Mouse (Mus musculus) myocyte (in vitro differentiated cells): ENCODE results near the gene Olfr750. TPM values are rescaled to one million over a fixed set of nuclear protein-coding genes. Genes with fewer than 3 reads are reported as not detected.

Source experiments
- H3K27me3 ChIP-seq: one replicate; pipeline ENCODE4 v1.6.1; 2011; ENCODE audit not compliant: control insufficient read depth, insufficient read depth, insufficient read length
- H3K36me3 ChIP-seq: one replicate; pipeline ENCODE4 v1.6.1; 2011; ENCODE audit not compliant: control insufficient read depth, insufficient read depth
- H3K4me2 ChIP-seq: one replicate; pipeline ENCODE4 v1.6.1; 2011; ENCODE audit warnings: low read depth, control low read depth
- H3K4me3 ChIP-seq: one replicate; pipeline ENCODE4 v1.5.1; 2011; ENCODE audit warnings: mild to moderate bottlenecking, control low read depth, moderate library complexity
- H3K79me2 ChIP-seq: one replicate; pipeline ENCODE4 v1.6.1; 2011; ENCODE audit not compliant: control insufficient read depth, insufficient read depth
- H3ac ChIP-seq: one replicate; pipeline ENCODE4 v1.6.1; 2011; ENCODE audit not compliant: control insufficient read depth, insufficient read length
- CEBPB ChIP-seq: IDR thresholded peaks from 2 replicates; pipeline ENCODE4 v1.6.1; 2011; ENCODE audit warnings: mild to moderate bottlenecking, moderate library complexity; ENCODE audit not compliant: poor library complexity, insufficient read depth, severe bottlenecking
- E2F4 ChIP-seq: IDR thresholded peaks from one replicate; pipeline ENCODE4 v1.6.1; 2011; ENCODE audit warnings: mild to moderate bottlenecking, control low read depth, moderate library complexity; ENCODE audit not compliant: insufficient read depth
- MAX ChIP-seq: IDR thresholded peaks from one replicate; pipeline ENCODE4 v1.6.1; 2011; ENCODE audit warnings: low read depth, mild to moderate bottlenecking, control low read depth
- MYOD1 ChIP-seq, 3 experiments: IDR thresholded peaks; one replicate each; pipeline ENCODE4 v1.6.1; 2011; ENCODE audit warnings: control low read depth in 2 of 3, low read depth in 2 of 3, mild to moderate bottlenecking in 2 of 3, moderate library complexity in 1 of 3; ENCODE audit not compliant: insufficient read length in 2 of 3, control insufficient read depth in 1 of 3
- MYOG ChIP-seq, 3 experiments: IDR thresholded peaks; one replicate each; pipeline ENCODE4 v1.6.1; 2011; ENCODE audit warnings: control low read depth in 2 of 3, low read depth in 2 of 3, mild to moderate bottlenecking in 2 of 3; ENCODE audit not compliant: insufficient read length in 2 of 3, control insufficient read depth in 1 of 3, insufficient read depth in 1 of 3
- POLR2A ChIP-seq: IDR thresholded peaks from one replicate; pipeline ENCODE4 v1.6.1; 2011; ENCODE audit warnings: low read depth, mild to moderate bottlenecking, control low read depth, moderate library complexity; ENCODE audit not compliant: insufficient read length
- POLR2AphosphoS2 ChIP-seq: IDR thresholded peaks from one replicate; pipeline ENCODE4 v1.6.1; 2011; ENCODE audit warnings: low read depth, control low read depth; ENCODE audit not compliant: insufficient read length
- REST ChIP-seq: IDR thresholded peaks from one replicate; pipeline ENCODE4 v1.6.1; 2011; ENCODE audit warnings: mild to moderate bottlenecking, control low read depth, moderate library complexity; ENCODE audit not compliant: insufficient read depth, insufficient read length
- SRF ChIP-seq: IDR thresholded peaks from one replicate; pipeline ENCODE4 v1.6.1; 2011; ENCODE audit warnings: low read depth; ENCODE audit not compliant: control insufficient read depth, insufficient read length
- TCF12 ChIP-seq: IDR thresholded peaks from one replicate; pipeline ENCODE4 v1.6.1; 2011; ENCODE audit warnings: mild to moderate bottlenecking, control low read depth; ENCODE audit not compliant: poor library complexity, insufficient read depth, severe bottlenecking
- TCF3 ChIP-seq: IDR thresholded peaks from one replicate; pipeline ENCODE4 v1.6.1; 2011; ENCODE audit warnings: low read depth, control low read depth; ENCODE audit not compliant: insufficient read length
- USF1 ChIP-seq: IDR thresholded peaks from one replicate; pipeline ENCODE4 v1.6.1; 2011; ENCODE audit warnings: low read depth, mild to moderate bottlenecking, control low read depth, moderate library complexity
- polyA plus RNA-seq: library from polyadenylated mRNA; unstranded; fragments of >200 nt; fragmentation: generic; extraction: Trizol; gene quantifications from one replicate; pipeline ENCODE4 v1.2.1, GENCODE M21; 2012; ENCODE audit warnings: missing spikeins

The Olfr750 gene
- polyA plus RNA-seq, 1 experiment = not detected

DNA sequence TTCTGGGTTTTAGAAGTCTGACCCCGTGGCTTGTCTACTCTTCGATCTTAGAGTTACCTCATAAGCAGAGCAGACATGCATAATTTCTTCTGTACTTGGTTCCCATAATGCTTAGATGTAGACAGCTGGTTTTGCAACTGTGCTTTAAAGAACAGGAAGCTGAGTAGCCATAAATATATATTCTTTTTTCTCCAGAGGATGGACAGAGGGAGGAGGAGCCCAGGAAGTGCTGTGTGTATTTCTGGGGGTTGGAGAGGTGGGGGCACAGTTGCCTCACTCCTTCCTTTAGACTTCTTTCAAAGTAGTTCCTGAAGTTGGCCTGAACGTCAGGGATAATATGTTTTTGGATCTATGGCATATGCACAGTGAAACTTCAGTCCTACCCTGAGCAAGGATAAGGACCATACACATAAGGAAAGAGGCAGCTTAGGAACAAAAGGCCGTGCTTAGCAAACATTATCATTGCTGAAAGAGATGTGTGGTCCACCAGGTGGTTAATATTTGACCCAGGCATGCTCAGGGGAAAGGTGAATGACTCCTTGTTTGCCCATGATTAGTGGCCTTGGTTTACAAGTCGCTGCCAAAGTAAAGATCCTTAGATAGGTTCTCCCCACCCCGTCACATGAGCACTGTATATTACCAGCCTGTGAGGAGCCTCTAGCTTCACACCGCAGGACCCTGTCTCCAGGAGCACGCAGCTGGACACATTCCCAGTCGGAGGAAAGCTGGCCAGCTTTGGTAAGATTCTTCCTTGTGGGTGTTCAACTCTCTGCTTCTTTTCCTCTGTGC lies 21.7 kb upstream of the Olfr750 start:
- TF ChIP-seq POLR2AphosphoS2 (no peak), TCF12 (no peak), E2F4 (no peak), MYOG (IDR thresholded peaks at IDR 0.05; ENCODE audit: control insufficient read depth in 1 of 3, insufficient read depth in 1 of 3, insufficient read length in 2 of 3, low read depth in 2 of 3) (no peak), TCF3 (no peak), MAX (no peak), MYOD1 (IDR thresholded peaks at IDR 0.05; ENCODE audit: control insufficient read depth in 1 of 3, insufficient read length in 2 of 3, low read depth in 2 of 3) (no peak)
- no peak overlapping the region for H3K4me3 ChIP-seq
- H3ac ChIP-seq = no peak overlapping the region

DNA sequence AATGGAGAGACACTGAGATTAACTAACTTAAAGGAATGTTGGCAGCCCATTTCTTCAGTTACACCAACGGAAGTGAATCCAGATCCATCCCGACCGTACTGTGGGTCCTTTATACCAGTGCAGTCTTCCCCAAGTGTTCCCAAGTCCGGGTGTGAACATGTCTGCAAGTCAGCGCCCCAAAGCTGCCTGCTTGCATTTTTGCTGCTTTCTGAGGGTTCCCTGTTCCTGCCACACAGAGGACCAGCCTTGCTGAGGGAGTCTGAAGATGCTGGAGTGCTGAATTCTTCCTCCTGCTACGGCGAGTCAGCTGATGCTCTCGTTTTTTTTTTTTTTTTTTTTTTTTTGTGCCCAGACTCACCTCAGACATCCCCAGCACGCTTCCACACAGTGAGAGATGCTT lies 20.7 kb upstream of the Olfr750 start:
- Histone ChIP-seq H3K27me3 (no peaks in the 10 kb centered on the region), H3ac (no peak overlapping the region), H3K36me3 (no peaks in the 10 kb centered on the region), H3K4me3 (no peak overlapping the region), H3K79me2 (no peaks in the 10 kb centered on the region), H3K4me2 (no peak overlapping the region)
- TF ChIP-seq POLR2A (no peak), SRF (no peak), CEBPB (no peak), MYOG (IDR thresholded peaks at IDR 0.05; ENCODE audit: control insufficient read depth in 1 of 3, insufficient read depth in 1 of 3, insufficient read length in 2 of 3, low read depth in 2 of 3) (no peak), TCF3 (no peak), E2F4 (no peak), MAX (no peak), MYOD1 (IDR thresholded peaks at IDR 0.05; ENCODE audit: control insufficient read depth in 1 of 3, insufficient read length in 2 of 3, low read depth in 2 of 3) (no peak), TCF12 (no peak), USF1 (no peak), REST (no peak), POLR2AphosphoS2 (no peak)

More for the DNA sequence above, 21.7 kb upstream of the Olfr750 start:
- Histone ChIP-seq H3K36me3 (no peaks in the 10 kb centered on the region), H3K79me2 (no peaks in the 10 kb centered on the region), H3K27me3 (no peaks in the 10 kb centered on the region), H3K4me2 (no peak overlapping the region)

DNA sequence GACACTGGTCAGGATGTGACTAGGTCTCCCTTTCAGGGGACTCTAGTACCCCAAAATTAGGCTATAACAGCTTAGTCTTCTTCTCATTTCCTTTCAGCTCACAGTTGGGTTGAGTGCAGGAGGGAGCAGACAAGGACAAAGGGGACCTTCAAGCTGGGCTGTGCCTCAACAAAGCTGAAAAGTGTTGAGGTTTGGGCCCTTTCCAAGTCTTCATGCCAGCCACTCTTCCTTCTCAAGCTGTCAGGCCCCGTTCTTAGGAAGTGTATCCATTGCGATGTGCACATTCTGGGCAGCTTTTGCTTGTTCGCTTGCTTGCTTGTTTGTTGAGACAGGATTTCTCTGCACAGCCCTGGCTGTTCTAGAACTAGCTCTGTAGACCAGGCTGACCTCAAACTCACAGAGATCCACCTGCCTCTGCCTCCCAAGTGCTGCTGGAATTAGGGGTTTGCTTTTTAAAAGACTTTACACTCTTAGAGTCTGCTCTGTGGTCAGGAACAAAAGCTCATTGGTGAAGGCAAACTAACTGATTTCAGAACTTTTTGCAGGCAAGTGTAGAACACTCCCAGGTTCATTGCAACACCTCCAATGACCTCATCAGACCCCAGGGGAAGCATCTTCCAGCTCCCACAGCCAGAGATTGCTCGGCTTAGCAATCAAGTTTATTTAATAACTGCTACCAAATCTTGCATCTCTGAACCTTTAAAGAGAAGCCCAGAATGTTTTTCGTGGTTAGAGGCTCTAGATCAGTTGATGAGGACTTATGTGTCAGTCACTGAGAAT lies 20.1 kb upstream of the Olfr750 start:
- TF ChIP-seq USF1 (no peak), E2F4 (no peak), CEBPB (no peak), REST (no peak), SRF (no peak), MYOD1 (IDR thresholded peaks at IDR 0.05; ENCODE audit: control insufficient read depth in 1 of 3, insufficient read length in 2 of 3, low read depth in 2 of 3) (no peak), MAX (no peak), POLR2AphosphoS2 (no peak), TCF12 (no peak), MYOG (IDR thresholded peaks at IDR 0.05; ENCODE audit: control insufficient read depth in 1 of 3, insufficient read depth in 1 of 3, insufficient read length in 2 of 3, low read depth in 2 of 3) (no peak), TCF3 (no peak), POLR2A (no peak)
- H3K27me3 ChIP-seq = no peaks in the 10 kb centered on the region
- no peaks in the 10 kb centered on the region for H3K36me3 ChIP-seq
- H3K4me2 ChIP-seq = no peak overlapping the region
- no peak overlapping the region for H3ac ChIP-seq
- no peaks in the 10 kb centered on the region for H3K79me2 ChIP-seq
- H3K4me3 ChIP-seq = no peak overlapping the region

DNA sequence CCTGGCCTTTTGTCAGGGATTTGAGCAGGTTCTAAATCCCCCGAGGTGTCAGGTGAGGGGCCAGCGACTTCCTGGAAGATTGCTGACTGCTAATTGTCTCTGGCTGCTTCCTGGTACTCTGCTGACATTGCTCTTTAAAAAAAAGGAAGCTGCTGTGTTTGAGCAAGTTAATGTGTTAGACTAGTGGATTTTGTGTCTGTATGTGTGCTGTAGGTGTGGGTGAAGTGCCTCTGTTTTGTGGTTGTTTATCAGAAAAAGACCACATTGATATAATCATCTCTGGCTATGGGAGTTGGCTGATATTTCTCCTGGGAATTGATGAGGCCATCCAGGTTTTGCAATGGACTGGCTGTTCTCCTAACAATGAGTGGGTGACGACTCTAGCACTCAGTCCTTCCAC lies 19.3 kb upstream of the Olfr750 start:
- Histone ChIP-seq H3K27me3 (no peaks in the 10 kb centered on the region), H3ac (no peak overlapping the region), H3K36me3 (no peaks in the 10 kb centered on the region), H3K4me3 (no peak overlapping the region), H3K4me2 (no peak overlapping the region), H3K79me2 (no peaks in the 10 kb centered on the region)
- TF ChIP-seq REST (no peak), E2F4 (no peak), USF1 (no peak), POLR2A (no peak), MAX (no peak), MYOG (IDR thresholded peaks at IDR 0.05; ENCODE audit: control insufficient read depth in 1 of 3, insufficient read depth in 1 of 3, insufficient read length in 2 of 3, low read depth in 2 of 3) (no peak), TCF3 (no peak), MYOD1 (IDR thresholded peaks at IDR 0.05; ENCODE audit: control insufficient read depth in 1 of 3, insufficient read length in 2 of 3, low read depth in 2 of 3) (no peak), TCF12 (no peak), CEBPB (no peak), SRF (no peak), POLR2AphosphoS2 (no peak)
